Mouse (Mus musculus) heart, adult 2 months (tissue): Measurements from ENCODE around the gene Tspan3. TPM values are rescaled to one million over a fixed set of nuclear protein-coding genes. Genes with fewer than 3 reads are reported as not detected.

Source experiments
- DNase-seq, 2 experiments: peaks; one replicate each; pipeline ENCODE4 v3.0.0; 2021
- H3K27ac ChIP-seq: fragments of 200-600 bp; 2 replicates; pipeline ENCODE4 v1.8.1; 2022
- H3K27me3 ChIP-seq: fragments of 200-500 bp; 2 replicates; pipeline ENCODE4 v1.6.1; 2012; ENCODE audit warnings: mild to moderate bottlenecking, low read length, inconsistent platforms, mixed read lengths; ENCODE audit not compliant: control insufficient read depth, insufficient read depth
- H3K36me3 ChIP-seq: fragments of 200-500 bp; 2 replicates; pipeline ENCODE4 v1.6.1; 2012; ENCODE audit warnings: low read length, inconsistent platforms; ENCODE audit not compliant: control insufficient read depth, insufficient read depth
- H3K4me1 ChIP-seq: fragments of 200-500 bp; 2 replicates; pipeline ENCODE4 v1.6.1; 2011; ENCODE audit warnings: low read length; ENCODE audit not compliant: control insufficient read depth, insufficient read depth
- H3K4me3 ChIP-seq: fragments of 200-600 bp; 2 replicates; pipeline ENCODE4 v1.8.1; 2022
- H3K79me2 ChIP-seq: fragments of 200-500 bp; replicated peaks from 2 replicates; pipeline ENCODE4 v1.6.1; 2012; ENCODE audit warnings: mild to moderate bottlenecking, inconsistent platforms, low read length, moderate library complexity, mixed read lengths; ENCODE audit not compliant: control insufficient read depth, insufficient read depth
- H3K9ac ChIP-seq: fragments of 200-500 bp; 2 replicates; pipeline ENCODE4 v1.6.1; 2012; ENCODE audit warnings: low read depth, mild to moderate bottlenecking, control low read depth, inconsistent platforms, low read length, mixed read lengths
- CTCF ChIP-seq: fragments of 200-600 bp; IDR thresholded peaks from 2 replicates; pipeline ENCODE4 v1.8.1; 2022; ENCODE audit warnings: antibody characterized with exemption, mild to moderate bottlenecking, moderate library complexity
- EP300 ChIP-seq: fragments of 200-500 bp; IDR thresholded peaks from 2 replicates; pipeline ENCODE4 v1.6.1; 2011; ENCODE audit warnings: low read depth, low read length, control low read depth; ENCODE audit not compliant: insufficient read depth
- POLR2A ChIP-seq: fragments of 200-500 bp; IDR thresholded peaks from 2 replicates; pipeline ENCODE4 v1.6.1; 2011; ENCODE audit warnings: mild to moderate bottlenecking, low read depth, low read length, control low read depth; ENCODE audit not compliant: insufficient read depth
- WGBS: fragments of 180-500 bp; shearing (Covaris S2); methylation state at CpG from one replicate; pipeline ENCODE4 v1.1.7; 2018; 5-methylcytosine and 5-hydroxymethylcytosine counted together
- intact Hi-C: fragments of 180-260 bp; cut with DNase I; formaldehyde crosslinking; loops from one replicate; pipeline ENCODE4 v1.15.1; 2025
- polyA plus RNA-seq: library from polyadenylated mRNA; depleted of rRNA; stranded (reverse); fragments of >200 nt; gene quantifications from 2 replicates; pipeline ENCODE4 v1.2.3, GENCODE M21; 2012
- total RNA-seq, 2 experiments: library from RNA; stranded (reverse); gene quantifications; 2 replicates each; pipeline ENCODE4 v1.2.3; 2021

Gene Tspan3
- total and polyA plus RNA-seq, 3 experiments, result 182 to 209 (median 196) TPM

DNA sequence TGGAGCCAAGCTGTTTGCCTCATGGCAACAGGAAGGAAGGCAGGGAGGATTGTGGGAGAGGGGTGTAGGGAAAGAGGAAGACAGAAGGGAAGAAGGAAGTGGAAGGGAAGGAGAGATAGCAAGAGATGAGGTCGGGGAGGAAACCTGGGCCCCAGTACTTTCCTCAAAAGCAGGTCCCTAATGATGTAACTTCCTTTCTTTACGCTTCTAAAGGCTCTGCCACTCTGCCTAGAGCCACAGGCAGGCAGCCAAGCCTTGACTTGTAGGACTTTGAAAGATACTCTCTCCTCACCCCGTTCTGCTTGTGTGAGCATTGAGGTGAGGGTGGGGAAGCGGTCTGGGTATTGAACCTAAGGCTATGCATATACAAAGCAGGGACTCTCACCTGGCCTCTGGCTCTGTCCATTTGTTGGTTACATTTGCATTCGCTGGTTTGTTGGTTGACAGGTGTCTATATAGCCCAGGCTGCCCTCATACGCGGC, 65.2 kb downstream of the Tspan3 start:
- WGBS, result 65% methylated on average over 7 of the region's 7 CpGs
- Histone ChIP-seq H3K27ac (no peak overlapping the region), H3K27me3 (no peaks in the 10 kb centered on the region), H3K36me3 (no peaks in the 10 kb centered on the region), H3K79me2 (no peaks in the 10 kb centered on the region), H3K4me1 (no peaks in the 10 kb centered on the region; the same call in 1 of the 2 replicates), H3K9ac (no peak overlapping the region), H3K4me3 (no peak overlapping the region)
- TF ChIP-seq POLR2A (no peak), CTCF (no peak), EP300 (no peak)
- intact Hi-C loops, result no loop called here
- no peak for DNase-seq

DNA sequence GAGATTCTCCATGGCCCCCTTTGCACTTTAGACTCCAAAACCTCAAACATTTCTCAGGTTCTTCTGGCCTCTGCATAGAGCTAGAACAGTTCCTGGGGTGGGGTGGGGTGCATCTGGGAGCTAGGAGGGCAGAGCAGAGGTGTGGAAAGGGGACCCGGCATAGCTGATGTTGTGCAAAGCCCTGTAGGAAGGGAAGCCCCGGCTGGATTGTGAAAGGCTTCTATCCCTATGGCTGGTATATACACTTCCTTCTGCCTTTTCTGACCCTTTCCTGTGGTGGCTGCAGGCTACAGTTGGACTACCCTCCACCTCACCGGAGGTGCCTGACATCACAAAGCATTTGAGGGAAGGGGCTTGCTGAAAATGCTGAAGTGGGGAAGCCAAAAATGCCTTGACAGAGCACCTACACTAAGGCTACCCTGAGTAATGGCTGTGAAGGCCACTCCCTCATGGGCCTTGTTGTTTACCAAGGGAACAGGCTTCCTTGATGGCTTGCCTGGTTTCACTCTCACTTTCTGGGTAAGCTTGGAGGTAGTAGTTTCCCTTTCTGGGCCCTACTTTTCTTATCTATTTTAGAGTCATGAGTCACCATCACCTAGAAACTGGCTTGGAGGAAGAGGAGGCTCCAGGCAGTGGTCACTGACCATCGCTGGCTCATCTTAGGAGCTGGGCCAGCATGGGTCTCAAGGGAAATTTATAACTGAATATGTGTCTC, 67.5 kb downstream of the Tspan3 start:
- Histone ChIP-seq H3K27me3 (no peaks in the 10 kb centered on the region), H3K79me2 (no peaks in the 10 kb centered on the region), H3K9ac (no peak overlapping the region), H3K27ac (no peak overlapping the region), H3K4me1 (no peaks in the 10 kb centered on the region; the same call in 1 of the 2 replicates), H3K36me3 (no peaks in the 10 kb centered on the region), H3K4me3 (no peak overlapping the region)
- 64% methylated on average over 4 of the region's 4 CpGs for WGBS
- TF ChIP-seq CTCF (no peak), POLR2A (no peak), EP300 (no peak)
- DNase-seq, result no peak
- intact Hi-C loops, result no loop called here

DNA sequence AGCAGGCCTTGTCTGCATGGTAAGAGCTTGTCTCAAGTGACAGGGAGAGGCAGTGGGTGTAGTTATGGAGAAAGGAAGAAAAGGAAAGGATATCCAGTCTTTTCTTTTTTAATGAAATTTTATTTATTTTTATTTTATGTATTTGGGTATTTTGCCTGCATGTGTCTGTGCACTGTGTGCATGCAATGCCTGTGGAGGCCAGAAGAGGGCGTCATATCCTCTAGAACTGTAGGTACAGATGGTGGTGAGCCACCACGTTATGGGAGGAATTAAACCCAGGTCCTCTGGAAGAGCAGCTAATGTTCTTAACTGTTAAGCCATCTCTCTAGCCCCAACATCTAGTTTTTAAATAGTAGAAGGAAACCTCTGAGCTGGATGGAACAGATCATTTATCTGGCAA, 73.2 kb downstream of the Tspan3 start:
- no peak overlapping the region for H3K4me3 ChIP-seq
- no peak for DNase-seq
- WGBS, result 65% methylated on average over 2 of the region's 2 CpGs
- H3K27me3 ChIP-seq, result no peaks in the 10 kb centered on the region
- no peaks in the 10 kb centered on the region for H3K79me2 ChIP-seq
- TF ChIP-seq CTCF (peak; percentile 47), POLR2A (no peak), EP300 (no peak)
- H3K4me1 ChIP-seq, result no peaks in the 10 kb centered on the region; the same call in 1 of the 2 replicates
- H3K36me3 ChIP-seq, result no peaks in the 10 kb centered on the region
- intact Hi-C loops, result no loop called here
- no peak overlapping the region for H3K9ac ChIP-seq
- H3K27ac ChIP-seq, result no peak overlapping the region

DNA sequence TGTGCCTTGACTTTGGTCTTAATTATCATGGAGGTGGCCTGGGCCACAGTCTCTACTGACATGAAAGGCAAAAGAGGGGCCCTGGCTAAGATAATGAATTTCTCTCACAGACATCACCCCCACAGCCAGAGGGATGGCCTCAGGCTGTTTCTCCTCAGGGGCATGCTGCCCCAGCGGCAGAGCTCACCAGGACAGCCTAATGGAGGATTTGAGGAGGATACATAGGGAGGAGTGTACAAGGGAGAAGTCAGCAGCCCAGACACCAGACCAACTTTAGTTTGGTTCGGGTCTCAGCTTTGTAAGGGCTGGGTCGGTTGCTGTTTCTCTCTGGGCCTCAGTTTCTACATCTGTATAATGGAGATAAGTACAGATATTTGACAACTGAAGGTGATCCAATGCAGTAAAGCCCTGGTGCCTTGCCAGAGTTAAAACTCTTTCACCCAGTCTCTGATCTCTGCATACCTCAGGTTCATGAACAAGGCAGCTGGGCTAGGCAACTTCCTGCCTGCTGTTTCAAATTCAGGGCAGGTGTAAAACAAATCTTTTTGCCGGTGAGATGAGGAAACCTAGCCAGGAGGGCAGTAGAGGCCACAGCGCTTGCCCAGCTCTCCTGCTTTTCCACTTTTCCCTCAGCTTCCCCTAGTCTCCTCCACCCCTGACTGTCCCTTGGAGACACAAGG, 74.6 kb downstream of the Tspan3 start:
- intact Hi-C loops, result no loop called here
- Histone ChIP-seq H3K4me3 (no peak overlapping the region), H3K27me3 (no peaks in the 10 kb centered on the region), H3K9ac (no peak overlapping the region; the same call in 1 of the 2 replicates), H3K79me2 (no peaks in the 10 kb centered on the region), H3K4me1 (no peaks in the 10 kb centered on the region; the same call in 1 of the 2 replicates), H3K36me3 (no peaks in the 10 kb centered on the region), H3K27ac (peak overlapping the region; percentile 26)
- no peak for DNase-seq
- TF ChIP-seq POLR2A (no peak), EP300 (no peak), CTCF (no peak)
- 66% methylated on average over 5 of the region's 5 CpGs for WGBS

DNA sequence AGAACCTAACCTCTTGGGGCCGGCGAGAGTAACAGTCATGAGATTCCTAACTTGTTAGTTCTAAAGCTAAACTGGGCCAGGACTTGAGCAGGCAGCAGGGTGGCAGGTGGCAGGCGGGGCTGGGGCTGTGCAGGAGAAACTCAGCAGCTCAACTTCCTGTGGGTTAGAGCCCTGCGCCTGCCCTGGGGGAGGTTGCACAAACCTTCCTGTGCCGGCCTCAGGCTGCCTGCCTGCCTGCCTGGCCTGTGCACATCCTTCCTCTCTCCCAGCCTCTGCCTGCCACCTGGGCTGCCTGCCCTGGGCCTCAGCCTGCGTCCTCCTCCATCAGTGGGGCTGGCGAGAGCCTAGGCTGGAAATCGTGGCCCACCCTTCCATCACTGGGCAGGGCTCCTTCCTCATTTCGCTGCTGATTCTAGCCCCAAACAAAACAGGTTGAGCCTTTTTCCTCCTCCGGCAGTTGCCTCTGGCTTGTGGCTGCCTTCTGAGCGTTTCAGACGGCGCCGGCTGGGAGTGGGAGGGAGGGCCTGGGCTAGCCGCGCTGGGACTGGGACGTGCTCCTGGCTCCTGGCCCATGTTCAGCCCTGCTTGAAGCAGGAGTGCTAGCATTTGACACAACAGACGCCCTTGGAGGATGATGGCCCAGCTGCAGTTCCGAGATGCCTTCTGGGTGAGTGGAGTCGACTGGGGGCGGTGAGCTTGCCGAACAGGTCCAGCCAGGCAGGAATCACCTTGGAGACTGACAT, 75.3 kb downstream of the Tspan3 start, which contains the start of gene Pstpip1:
TSS of gene Pstpip1 (plus strand) at position 185 of the 743 bp plus-strand sequence.
- WGBS, result 14% methylated on average over 22 of the region's 22 CpGs
- Histone ChIP-seq H3K4me1 (no peaks in the 10 kb centered on the region), H3K36me3 (no peaks in the 10 kb centered on the region), H3K9ac (peak within 1 kb of the TSS; percentile 55), H3K27me3 (no peaks in the 10 kb centered on the region), H3K27ac (peak within 1 kb of the TSS; percentile 26), H3K4me3 (no peak within 1 kb of the TSS), H3K79me2 (no peaks in the 10 kb centered on the region)
- no peak for TF ChIP-seq CTCF
- TF ChIP-seq POLR2A, result no peak
- no peak for TF ChIP-seq EP300
- peak; percentile 79 to 84 for DNase-seq
- intact Hi-C loops, result no loop called here
